Mouse (Mus musculus): ENCODE measurements at regions not wholly inside any gene's neighbourhood (a gene's known extent, or its start where the extent isn't known, plus 50 kb on each side); places are given as distances from the start of the nearest gene placed in this dataset.

- DNase-seq: no peak
Measured at GRCm38 (mm10) chr1:154086145-154086544, 114.8 kb upstream of the Zfp648 start.

DNA sequence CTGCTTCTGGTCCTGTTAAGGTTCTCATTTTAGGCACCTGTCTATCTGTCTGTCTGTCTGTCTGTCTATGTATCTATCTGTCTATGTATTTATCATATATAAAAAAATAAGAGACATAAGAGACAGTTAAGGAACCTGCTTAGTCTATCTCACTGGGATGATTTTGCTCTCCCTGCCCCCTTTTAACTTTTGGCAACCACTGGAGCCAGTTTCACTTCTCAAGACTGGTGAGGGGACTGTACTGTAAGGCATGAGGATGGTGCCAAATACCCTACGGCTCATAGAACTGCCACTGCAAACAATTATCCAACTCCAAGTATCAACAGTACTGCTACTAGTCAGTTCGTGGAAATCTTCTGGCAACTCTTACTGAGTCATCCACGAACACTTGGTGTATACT, 111.2 kb upstream of the Zfp648 start:
- DNase-seq: no peak

GRCm38 (mm10) chr1:154090521-154091490, 110.2 kb upstream of the Zfp648 start:
- DNase-seq: no peak

DNA sequence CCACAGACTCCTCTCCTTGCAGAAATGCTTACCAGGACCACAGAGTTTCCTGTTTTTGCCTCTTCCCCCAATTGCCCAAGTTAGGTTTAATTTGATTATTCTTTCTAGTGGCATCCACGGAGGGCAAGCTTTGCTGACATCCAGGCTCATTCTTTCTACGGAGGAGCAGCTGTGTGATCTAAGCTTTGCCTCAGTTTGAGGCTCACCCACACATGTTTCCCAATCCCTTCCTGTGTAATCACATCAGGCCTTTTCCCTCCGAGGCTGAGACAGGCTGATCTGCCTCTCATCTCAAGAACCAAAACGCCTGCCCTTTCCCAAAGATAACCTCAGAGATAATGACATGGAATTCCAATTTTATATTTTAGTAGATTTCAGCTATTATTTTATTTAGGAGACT, 107.4 kb upstream of the Zfp648 start:
- no peak for DNase-seq

GRCm38 (mm10) chr1:154094357-154094756, 106.6 kb upstream of the Zfp648 start:
- DNase-seq: no peak

DNA sequence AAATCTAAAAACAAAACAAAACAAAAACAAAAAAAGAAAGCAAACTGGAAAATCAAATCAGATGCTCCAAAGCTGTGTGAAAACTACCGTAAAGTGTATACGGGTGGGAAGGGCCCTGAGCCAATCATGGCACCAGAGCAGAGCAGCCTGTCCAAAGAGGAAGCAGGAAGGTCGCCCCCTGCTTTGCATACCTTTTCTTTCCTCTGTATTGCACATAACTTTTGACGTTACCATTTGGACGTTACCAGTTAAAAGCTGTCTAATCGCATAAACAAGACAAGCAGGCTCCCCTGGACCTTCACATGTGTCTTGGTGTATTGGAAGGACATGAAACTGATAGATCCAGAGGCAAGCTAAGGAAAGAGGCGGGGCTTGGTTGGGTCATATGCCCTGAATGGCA, 104.9 kb upstream of the Zfp648 start:
- no peak for DNase-seq

- no peak for DNase-seq
Measured at GRCm38 (mm10) chr1:154096911-154097310, 104.1 kb upstream of the Zfp648 start.

- DNase-seq: no peak
Measured at GRCm38 (mm10) chr1:154097656-154098055, 103.3 kb upstream of the Zfp648 start.

- no peak for DNase-seq
Measured at GRCm38 (mm10) chr1:154100556-154100955, 100.4 kb upstream of the Zfp648 start.

- DNase-seq: no peak
Measured at GRCm38 (mm10) chr1:154101433-154101832, 99.6 kb upstream of the Zfp648 start.

- no peak for DNase-seq
Measured at GRCm38 (mm10) chr1:154102191-154102590, 98.8 kb upstream of the Zfp648 start.

DNA sequence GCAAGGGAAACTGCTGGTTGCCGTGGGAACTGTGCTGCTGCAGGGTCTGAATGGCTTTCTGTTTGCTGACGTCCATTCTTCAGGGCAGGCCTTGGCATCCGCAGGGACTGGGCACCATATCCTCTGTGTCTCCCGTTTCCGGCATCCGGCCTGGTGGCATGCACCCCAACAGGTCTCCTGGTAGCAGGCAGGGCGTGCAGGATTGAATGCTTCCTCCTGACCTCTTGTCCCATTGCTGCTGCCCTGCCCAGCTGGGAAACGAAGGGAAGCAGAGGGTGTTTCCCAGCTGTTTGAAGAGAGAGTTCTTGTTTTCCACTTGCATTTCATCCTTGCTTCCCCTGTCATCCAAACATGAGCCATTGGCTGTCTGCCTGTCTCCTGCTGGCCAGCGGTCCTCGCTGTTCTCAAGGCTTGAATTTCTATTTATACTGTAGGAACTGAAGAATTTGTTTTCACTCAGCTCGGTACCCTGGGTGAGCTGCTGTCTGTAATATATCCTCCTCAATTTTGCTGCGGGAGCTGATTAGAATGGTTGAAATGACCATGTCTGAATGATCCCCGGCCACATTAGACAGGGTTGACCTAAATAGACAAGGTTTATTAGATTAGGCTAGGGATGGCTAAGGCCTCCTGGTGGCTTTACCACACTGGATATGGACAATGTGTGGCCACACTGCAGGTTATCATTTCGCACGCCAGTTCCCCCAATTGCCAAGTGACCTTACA, 98.0 kb upstream of the Zfp648 start:
- DNase-seq: no peak

DNA sequence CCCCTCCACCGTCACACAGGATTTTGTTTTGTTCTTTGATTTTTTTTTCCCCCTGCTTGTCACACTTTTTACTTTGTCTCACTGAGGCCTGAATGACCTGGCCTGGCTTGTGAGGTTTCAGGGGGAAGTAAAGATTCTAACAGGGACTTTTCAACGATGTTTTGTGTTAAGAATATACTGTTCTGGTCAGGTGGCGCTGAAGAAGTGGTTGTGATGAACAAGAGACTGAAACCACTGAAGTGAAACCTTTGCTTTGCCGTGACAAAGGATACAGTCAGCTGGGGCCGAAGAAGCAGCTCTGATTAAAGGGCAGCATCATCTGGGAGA, 97.4 kb upstream of the Zfp648 start:
- DNase-seq: no peak

DNA sequence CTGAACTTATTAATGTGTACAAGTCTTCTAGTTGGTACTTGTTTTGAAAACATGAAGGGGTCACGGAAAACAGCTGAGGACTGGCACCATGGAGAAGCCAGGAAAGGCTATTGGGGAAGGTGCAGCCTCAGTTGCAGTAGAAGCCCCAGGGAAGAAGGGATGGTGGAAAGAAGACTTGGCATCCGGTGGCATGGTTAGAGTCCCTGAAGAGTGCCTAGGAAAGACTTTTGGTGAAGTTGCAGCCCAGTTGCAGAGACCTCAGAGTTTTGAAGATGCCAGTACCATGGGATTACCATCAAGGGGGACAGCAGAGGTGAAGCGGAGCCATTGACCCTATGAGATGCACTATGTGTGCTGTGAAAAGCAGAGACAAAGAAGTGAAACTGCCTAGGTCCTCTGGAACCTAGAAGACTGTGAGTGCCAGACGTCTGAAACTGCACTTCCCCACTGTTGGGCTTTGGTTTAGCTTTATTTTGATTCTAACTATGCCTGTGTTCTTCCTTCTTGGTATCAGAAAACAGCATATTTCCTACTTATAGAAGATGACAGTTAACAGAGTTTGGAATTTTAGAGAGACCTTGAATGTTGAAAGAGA, 96.9 kb upstream of the Zfp648 start:
- DNase-seq: no peak

- DNase-seq: no peak
Measured at GRCm38 (mm10) chr1:154104779-154105178, 96.2 kb upstream of the Zfp648 start.

DNA sequence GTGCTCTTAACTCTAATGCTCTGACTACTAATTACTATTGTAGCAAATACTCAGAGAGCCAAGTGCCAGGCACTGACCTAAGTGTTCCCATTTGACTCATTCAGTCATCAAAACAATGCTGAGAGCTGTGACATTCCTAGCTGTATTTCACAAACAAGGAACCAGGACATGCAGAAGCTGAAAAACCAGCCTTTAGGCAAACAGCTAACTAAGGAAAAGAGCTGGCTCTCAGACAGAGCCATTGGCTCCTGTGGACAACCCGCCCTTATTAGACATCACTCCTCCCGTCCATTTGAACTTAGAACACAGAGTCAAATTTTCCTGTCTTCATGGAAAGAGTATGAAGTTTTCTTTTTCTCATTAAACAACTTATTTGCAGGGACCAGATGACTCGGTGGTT, 88.5 kb upstream of the Zfp648 start:
- no peak for DNase-seq

- no peak for DNase-seq
Measured at GRCm38 (mm10) chr1:154113291-154114050, 87.5 kb upstream of the Zfp648 start.

- DNase-seq: no peak
Measured at GRCm38 (mm10) chr1:154116188-154116710, 84.7 kb upstream of the Zfp648 start.

- DNase-seq: no peak
Measured at GRCm38 (mm10) chr1:154117346-154117687, 83.7 kb upstream of the Zfp648 start.

GRCm38 (mm10) chr1:154117688-154118373, 83.2 kb upstream of the Zfp648 start:
- peak; percentile 61 for DNase-seq

DNA sequence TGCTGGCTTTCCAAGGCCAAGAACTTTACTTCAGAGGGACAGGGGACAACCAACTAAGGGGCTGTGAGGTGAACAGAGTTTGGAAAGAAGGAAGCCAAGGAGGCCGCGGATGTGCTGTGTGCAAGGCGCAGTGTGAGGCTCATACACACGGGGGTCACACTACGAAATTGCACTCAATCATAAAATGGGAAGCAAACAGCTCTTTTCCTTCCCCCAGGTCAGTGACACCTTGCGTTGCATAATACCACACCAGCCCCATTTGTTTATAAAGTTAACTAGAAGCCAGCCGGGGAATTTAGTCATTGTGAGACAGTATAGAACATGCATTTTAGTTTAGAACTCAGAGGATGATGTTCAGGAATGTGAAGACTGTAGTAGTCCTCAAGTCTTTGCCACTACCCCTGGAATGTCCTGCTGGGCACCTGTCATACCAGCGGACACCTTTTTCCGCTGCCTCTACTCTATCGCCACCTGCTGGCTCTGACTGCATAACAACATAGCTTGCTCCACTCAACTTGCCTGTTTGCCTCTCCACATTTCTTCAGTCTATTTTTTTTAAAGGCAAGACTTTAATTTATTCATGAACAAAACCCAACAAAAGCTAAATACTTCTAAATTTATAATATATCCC, 82.5 kb upstream of the Zfp648 start:
- peak; percentile 68 for DNase-seq

GRCm38 (mm10) chr1:154119611-154120010, 81.4 kb upstream of the Zfp648 start:
- DNase-seq: no peak
